Mouse (Mus musculus): ENCODE measurements around the gene Serf1.
"Not testable (repeated sequence)": the region's sequence is repeated elsewhere in the genome, so short reads cannot be mapped to it uniquely, and the experiment has no call there.

The Serf1 gene

DNA sequence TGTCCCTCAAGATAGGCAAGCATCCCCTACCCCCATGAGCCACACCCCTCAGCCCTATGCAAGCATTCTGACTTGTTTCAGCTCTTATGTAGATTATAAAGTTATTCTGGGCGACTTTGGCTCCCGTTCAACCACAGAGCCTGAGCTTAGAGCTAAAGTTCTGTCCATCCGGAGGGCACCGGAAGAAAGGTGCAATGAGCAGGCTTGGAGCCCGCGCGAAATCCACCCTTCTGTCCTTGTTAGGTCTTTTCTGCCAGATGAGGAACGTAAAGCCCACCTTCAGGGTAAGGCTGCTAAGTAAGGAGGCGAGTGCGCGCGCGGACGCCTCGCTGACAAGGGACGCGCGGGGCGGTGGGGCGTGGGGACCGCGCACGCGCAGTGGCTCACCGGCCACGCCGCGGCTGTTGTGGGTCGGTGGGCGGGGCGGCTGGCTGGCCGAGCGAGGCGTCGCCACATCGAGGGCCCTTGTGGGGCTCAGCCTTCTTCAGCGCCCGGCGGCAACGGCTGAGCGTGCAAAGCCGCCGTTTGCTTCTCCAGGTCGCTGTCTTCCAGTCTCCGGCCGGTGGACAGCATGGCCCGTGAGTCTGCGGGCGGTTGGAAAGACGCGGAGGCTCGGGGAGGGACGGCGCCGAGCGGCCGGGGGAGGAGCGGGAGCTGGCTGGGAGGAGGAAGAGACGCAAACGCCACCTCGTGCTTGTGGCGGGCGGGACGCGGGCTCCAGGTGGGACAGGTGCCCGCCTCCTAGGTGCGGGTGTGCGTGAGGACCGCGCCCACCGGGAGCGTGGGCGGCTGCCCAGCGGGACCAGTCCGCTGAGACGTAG is at the start of gene Serf1:
Gene Serf1, plus strand, starts transcription at position 361 of the 821 bp plus-strand sequence.
- peak; percentile 76 for DNase-seq (ENCODE audit: low spot score)

DNA sequence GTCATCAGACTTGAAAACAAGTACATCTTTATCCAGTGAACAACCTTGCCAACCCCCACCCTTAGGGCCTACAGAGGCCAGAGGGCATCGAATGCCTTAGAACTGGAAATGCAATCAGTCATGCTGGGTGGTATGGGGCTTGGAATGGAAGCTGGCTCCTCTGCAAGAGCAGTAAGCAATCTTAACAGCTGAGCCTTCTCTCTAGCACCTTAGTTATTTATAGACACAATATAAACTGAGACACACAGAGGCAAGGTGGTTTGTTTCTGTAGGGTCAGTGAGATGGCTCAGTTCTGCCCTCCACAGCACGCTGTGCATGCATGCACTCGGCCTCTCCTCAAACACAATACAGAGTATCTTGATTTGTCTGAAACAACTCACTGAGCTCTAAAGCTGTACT is 43.9 kb upstream of the Serf1 start:
- DNase-seq (ENCODE audit: low spot score) = peak; percentile 12

DNA sequence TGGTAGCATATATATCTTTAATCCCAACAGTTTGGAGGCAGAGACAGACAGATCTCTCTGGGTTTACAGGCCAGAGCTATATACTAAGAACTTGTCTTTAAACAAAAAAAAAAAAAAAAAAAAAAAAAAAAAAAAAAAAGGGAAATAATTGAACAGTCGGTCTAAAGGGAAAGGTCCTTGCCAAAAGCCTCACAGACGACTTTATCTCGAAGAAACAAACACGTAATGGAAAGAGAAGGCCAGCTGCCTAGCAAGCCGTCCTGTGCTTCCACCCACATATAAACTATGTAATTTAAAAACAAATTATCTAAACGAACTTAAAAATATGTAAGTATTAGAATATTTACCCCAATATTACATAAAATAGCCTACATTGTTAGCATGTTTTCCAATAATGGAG is 40.0 kb upstream of the Serf1 start:
- DNase-seq (ENCODE audit: low spot score) = no peak

DNA sequence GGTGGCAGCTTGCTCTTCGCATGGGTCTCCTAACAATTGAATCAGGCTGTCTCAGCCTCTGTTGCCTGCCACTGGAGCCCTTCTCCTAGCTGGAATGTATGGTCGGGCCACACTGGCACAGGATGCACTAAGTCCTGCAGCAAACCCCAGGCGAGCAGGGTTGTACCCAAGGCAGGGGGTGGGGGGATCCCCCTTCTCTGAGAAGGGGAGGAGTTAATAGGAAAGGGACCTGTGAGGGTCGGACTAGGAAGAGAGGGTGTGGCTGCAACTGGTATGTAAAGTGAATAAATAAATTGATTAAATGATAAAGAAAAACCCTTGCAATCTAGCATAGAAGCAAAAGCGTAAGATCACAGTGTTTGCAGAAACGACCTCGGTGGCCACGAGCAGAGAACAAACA is 36.3 kb upstream of the Serf1 start:
- DNase-seq (ENCODE audit: low spot score) = no peak

DNA sequence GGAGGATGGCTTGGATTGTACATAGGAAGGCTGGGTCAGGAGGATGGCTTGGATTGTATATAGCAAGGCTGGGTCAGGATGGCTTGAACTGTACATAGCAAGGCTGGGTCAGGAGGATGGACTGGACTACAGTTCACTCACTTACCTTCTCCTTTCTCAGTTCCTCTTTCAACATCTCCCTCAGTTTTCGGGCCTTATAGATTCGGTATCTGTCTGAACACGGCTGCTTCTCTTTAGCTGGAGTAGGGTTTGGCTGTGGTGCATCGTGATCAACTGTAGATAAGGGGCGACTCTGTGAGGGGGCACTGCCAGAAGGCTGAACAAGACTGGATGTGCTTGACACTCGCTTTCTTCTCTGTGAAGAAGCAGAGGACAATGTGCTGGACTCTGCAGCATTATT is 9.0 kb upstream of the Serf1 start:
- no peak for DNase-seq (ENCODE audit: low spot score)

DNA sequence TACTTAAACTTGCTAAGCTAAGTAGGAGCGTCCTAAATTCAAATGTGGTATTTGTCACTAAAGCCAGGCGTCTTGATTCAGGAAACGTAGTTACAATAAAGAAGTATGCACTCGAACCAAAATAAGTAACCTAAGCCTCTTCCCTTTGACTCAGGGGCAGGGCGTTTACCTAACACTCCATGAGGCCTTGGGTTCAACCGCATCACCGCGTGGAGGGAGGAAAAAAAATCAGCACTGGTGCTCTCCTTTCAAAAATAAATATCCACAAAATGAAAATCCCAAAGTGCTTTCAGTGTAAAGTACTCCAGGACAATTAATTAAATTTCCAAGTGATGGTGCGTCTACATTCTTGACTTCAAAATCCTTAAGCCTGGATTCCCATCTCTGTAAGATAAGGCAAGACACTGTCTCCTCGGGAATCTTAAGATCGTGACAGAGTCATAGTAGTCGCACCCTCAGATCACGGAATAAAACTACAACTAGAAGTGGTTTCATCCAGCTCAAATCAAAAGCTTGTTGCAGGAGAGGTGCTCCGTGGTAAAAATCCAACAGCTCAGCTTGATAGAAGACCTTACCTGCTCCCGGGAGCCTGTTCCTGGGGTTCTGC is 4.7 kb upstream of the Serf1 start:
- no peak for DNase-seq (ENCODE audit: low spot score)

DNA sequence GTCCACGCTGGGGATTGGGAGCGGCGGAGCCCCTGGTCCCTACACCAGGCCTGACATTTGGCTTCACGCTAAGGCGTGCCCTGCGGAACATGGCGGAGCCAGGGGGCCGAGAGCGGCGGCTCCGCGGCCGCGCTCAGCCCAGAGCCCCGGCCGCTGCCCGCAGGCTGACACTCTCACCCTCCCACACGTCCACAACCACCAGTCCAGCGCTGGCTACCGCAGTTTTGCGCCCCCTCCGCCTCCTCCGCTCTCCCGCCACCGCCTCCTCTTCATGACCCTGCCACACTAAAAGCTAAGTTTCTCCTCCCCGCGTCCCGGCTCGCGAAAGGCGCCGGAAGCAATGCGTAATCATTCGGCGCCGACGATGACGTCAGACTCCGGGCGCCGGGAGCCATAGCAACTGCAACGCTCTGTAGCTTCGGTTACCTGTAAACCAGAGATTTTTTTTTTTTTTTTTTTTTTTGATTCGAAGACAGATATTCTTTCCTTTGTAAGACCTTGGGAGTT is 4.0 kb upstream of the Serf1 start, which contains the start of gene Bdp1:
Gene Bdp1, minus strand, starts transcription at position 323 of the 507 bp plus-strand sequence.
- peak; percentile 95 for DNase-seq (ENCODE audit: low spot score)

DNA sequence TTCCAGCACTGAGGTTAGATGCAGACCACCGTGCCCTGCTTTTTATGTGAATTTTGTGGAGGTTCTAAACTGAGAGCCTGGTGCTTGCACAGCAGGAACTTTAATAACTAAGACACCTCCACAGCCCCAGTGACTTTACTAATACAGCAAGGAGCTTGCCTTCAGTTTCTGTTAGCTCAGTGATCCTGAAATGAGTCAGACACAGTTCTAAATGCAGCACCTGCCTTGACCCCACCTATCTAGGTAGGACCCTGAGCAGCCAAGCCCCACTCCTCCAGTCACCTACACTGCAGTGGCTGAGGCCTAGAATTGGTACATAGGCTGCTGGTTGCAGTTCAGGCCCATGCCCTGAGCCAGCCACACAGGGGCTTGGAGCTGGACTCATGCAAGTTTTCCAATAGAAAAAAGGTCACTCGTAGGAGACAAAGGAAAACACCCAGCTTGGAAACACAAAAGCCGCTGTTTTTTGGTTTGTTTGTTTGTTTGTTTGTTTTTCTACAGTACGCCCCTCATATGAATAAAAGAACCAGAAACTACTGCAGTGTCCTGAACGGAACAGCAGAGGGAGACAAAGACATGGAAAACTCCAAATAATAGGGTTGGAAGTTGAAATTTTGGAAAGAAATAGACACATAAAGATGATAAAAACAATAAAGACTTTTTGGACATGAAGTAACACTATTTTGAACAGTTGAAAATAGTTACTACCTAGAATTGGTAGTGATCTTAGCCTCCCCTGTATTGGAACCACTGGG is 4.6 kb downstream of the Serf1 start:
- DNase-seq (ENCODE audit: low spot score) = no peak

DNA sequence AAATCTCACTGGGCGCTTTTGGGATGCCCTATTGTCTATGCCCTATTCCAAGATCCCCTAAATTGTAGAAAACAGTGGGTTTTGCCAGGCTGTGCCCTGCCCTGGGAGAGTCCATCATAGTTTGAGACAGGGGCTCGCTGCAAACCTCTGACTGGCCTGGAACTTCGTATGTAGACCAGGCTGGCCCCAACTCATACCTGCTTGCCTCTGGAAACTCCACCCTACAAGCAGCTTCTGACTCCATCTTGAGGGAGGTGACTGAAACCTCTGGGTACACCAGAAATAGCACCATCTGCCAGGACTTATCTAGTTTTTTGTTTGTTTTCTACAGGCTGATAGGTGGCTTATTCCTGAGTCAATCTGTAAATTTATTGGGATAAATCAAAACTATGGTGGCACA is 16.2 kb downstream of the Serf1 start:
- DNase-seq (ENCODE audit: low spot score) = no peak

DNA sequence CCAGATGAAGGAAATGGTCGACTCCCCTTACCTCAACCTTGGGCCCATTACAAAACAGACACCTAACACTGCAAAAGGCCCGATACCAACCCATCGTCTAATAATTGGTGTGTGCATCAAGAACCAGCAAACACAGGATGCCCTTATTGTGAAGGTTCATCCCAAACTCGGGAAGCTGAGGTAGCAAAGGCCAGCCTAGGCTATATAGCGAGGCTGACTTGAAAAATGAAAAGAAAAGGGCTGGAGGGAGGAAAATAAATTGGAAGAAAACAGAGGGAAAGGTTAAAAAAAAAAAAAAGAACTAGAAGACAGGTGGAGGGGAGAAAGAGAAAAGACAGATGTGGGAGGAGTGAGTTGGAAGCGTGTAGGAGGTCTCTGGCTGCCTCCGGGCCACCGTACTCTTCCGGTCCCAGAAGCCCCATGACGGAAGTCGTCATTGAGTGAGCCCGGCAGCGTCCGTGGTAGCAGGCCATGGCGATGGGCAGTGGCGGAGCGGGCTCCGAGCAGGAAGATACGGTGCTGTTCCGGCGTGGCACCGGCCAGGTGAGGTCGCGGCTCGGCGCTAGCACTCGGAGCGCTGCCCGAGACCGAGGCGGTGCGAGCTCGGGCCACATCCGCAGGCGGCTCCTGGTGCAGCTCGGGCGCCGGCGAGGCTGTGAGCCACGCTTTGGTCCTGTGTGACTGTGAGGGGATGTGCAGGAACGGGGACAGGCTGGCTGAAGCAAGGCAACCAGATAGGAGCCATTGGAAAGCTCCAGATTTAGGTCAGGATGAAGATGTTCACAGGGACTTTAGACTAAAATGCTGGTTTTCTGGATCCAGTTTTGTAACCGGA is 16.8 kb downstream of the Serf1 start, which contains the start of gene Smn1:
Gene Smn1, plus strand, starts transcription at position 430 of the 835 bp plus-strand sequence.
- peak; percentile 93 for DNase-seq (ENCODE audit: low spot score)

DNA sequence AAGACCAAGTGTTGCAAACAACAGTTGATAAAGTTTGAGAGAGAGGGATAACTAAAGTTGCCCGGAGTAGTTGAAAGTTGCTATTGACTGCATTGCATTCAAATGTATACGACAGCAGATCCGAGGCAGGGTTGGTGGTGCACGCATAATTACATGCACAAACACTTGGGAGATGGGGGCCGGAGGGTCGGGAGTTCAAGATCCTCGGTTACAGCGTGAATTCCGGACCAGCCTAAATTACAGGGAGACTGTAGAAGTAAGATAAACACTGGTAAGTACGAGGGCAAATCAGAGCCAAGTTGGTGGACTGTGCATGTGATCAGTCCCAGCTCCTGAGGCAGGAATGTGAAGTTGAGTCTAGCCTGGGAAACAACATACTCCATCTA is 17.4 kb downstream of the Serf1 start:
- no peak for DNase-seq (ENCODE audit: low spot score)

DNA sequence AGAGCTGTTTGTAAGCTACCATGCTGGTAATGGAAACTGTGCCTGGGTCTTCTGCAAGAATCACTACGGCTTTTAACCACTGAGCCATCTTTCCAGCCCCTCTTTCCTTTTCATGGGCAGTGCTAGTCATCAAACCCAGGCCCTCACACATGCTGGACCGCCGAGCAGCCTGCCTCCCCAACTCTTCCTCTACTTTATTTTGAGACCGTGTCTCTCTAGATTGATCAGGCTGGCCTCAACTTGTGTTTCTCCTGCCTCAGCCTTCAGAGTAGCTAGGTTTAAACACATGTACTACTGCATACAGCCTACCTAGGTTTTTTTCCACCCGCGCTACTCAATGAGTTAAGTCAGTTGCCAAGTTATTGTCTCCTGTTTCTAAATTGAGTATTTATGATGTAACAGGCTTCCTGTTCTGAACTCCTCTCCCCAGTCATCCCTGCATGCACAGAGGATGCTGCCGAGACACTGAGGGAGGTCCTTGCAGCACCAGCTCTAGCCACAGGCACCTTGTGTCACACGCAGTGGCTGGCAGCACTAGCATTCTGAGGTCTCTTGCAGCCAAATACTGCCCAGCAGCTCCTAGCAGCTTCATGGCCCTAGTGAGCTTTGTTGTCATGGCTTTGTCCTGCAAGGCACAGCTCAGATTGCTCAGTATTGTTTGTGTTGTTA is 34.0 kb downstream of the Serf1 start:
- no peak for DNase-seq (ENCODE audit: low spot score)

DNA sequence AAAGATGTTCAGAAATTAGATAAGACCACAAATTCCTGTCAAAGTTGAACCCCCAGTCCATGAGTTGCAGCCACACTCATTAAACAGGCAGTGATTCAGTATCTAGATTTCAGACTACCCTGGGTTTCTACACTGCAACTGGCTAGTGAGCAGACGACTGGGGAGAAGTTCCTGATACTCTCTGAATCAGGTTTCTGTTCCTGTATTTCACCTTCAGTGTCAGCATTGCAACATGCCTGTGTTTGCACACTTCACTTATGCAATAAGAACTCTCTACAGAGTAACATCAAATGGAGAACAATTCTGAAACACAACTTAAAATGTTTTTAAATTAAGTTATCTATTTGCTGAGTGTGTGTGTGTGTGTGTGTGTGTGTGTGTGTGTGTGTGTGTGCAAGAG is 44.8 kb downstream of the Serf1 start:
- DNase-seq (ENCODE audit: low spot score) = peak; percentile 61

DNA sequence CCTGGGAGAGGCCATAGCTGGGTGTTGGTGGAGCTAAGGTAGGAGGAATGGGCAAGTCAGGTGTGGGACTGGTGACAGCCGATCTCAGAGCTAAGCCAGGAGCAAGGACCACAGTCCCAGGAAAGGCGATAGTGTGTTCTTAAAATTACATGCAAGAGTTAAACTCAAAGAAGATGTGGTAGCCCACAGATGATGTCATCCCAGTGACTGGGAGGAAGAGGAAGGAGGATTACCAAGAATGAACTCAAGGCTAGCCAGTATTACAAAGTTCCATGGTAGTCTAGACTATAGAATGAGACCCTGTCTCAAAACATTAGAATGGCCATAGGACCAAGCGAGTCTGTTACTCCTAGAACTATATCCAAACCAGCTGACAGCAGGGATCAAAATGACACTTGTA is 48.8 kb downstream of the Serf1 start:
- DNase-seq (ENCODE audit: low spot score) = peak; percentile 12

DNA sequence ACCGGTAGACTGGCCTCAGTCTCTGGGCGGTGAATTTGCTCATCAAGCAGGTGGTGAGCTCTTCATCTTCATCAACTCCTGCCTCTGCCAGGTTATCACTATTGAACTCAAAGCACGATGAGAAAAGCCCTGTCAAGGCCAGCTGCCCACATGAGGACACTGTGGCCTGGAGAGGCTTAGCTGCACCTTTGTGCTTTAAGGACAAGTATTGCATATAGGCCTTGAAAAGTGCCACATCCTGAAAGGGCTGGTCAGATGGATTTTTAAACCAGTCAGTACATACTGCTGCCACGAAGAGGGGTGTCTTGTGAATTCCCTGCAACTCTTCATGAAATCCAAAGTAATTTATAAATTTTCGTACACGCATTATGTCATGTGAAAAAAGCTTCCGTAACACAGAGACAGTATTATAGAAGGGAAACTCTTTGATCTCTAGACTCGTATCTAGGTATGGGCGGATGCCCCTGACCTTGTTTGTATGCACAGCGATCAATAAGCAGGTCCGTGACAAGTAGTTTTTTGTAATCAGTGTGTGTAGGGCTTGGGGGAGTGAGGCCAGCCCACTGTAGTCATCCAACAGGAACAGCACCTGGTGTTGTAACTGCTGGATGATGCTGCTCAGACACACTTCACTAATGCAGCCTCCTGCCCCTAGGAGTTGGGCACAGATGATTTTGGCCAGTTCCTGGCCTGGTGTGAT is 53.5 kb downstream of the Serf1 start:
- not testable (repeated sequence) for DNase-seq (ENCODE audit: low spot score)

DNA sequence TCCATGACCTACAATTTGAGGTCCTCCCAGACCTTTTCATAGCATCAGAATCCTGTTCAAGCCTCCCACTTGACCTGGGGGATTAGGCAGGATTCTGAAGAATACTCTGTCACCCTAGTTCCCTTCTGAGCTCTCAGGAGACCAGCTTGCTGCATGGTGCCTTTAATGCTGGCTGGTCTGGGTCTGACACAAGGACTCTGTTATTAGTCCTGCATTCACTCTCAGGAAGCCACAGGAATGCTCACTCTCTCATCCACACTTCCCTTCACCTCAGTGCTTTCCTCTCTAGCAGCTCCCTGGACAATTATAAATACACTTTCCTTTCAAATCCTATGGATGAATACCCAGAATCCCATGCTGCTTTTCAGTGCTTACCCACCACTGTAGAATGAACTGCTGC is 54.7 kb downstream of the Serf1 start:
- DNase-seq (ENCODE audit: low spot score) = not testable (repeated sequence)

Measured in lung, postnatal 25 days (tissue).